Mouse (Mus musculus) hindbrain, embryonic 16.5 days (tissue): ENCODE measurements around the gene Pank1. TPM values are rescaled to one million over a fixed set of nuclear protein-coding genes. Genes with fewer than 3 reads are reported as not detected.

Experiments
- ATAC-seq: fragments of 200-750 bp; cut with Nextera tagmentation; 2 replicates; pipeline ENCODE4 v1.8.0; 2017; ENCODE audit warnings: moderate TSS enrichment, moderate library complexity
- H3K27ac ChIP-seq: fragments of 300-500 bp; sonication (generic); 2 replicates; pipeline ENCODE4 v1.5.1; 2014; ENCODE audit warnings: low read depth, mild to moderate bottlenecking, control low read depth, low read length, moderate library complexity
- H3K27me3 ChIP-seq: fragments of 300-500 bp; sonication (generic); replicated peaks from 2 replicates; pipeline ENCODE4 v1.6.1; 2014; ENCODE audit warnings: low read length; ENCODE audit not compliant: control insufficient read depth, insufficient read depth
- H3K36me3 ChIP-seq: fragments of 300-500 bp; sonication (generic); 2 replicates; pipeline ENCODE4 v1.6.1; 2014; ENCODE audit warnings: mild to moderate bottlenecking, low read length, moderate library complexity, mixed read lengths; ENCODE audit not compliant: control insufficient read depth, insufficient read depth
- H3K4me1 ChIP-seq: fragments of 300-500 bp; sonication (generic); 2 replicates; pipeline ENCODE4 v1.6.1; 2014; ENCODE audit warnings: low read depth, low read length; ENCODE audit not compliant: control insufficient read depth, insufficient read depth
- H3K4me2 ChIP-seq: fragments of 300-500 bp; sonication (generic); 2 replicates; pipeline ENCODE4 v1.6.1; 2014; ENCODE audit warnings: mild to moderate bottlenecking, low read length, control low read depth, moderate library complexity
- H3K4me3 ChIP-seq: fragments of 300-500 bp; sonication (generic); 2 replicates; pipeline ENCODE4 v1.5.1; 2014; ENCODE audit warnings: mild to moderate bottlenecking, low read length, control low read depth, moderate library complexity
- H3K9ac ChIP-seq: fragments of 300-500 bp; sonication (generic); 2 replicates; pipeline ENCODE4 v1.6.1; 2014; ENCODE audit warnings: low read depth, mild to moderate bottlenecking, control low read depth, low read length, moderate library complexity
- H3K9me3 ChIP-seq: fragments of 300-500 bp; sonication (generic); 2 replicates; pipeline ENCODE4 v1.6.1; 2014; ENCODE audit warnings: mild to moderate bottlenecking, low read length, moderate library complexity; ENCODE audit not compliant: control insufficient read depth
- WGBS: fragments of 180-500 bp; shearing (Covaris S2); extraction: QIAGEN DNeasy Blood & Tissue Kit; methylation state at CpG from one replicate; pipeline ENCODE4 v1.1.7; 2014; 5-methylcytosine and 5-hydroxymethylcytosine counted together
- polyA plus RNA-seq: library from polyadenylated mRNA; unstranded; fragments of >200 nt; fragmentation: Nextera tagmentation; extraction: Ambion mirVana; gene quantifications from 2 replicates; pipeline ENCODE4 v1.2.1, GENCODE M21; 2015

Gene Pank1
- polyA plus RNA-seq = 8.5 and 9.3 TPM in 2 replicates

GRCm38 (mm10) chr19:34878603-34879541 is at the start of gene Pank1:
Gene Pank1 (minus strand): TSS chr19:34879455.
- Histone ChIP-seq H3K4me2 (peak within 1 kb of the TSS; percentile 72), H3K9ac (peak within 1 kb of the TSS; percentile 97)

GRCm38 (mm10) chr19:34922603-34922963 is 43.3 kb upstream of the Pank1 start:
- 1% methylated on average over 9 of the region's 9 CpGs for whole genome bisulfite sequencing
- Histone ChIP-seq H3K27me3 (no peaks in the 10 kb centered on the region), H3K4me3 (peak overlapping the region; percentile 82), H3K4me2 (peak overlapping the region; percentile 73), H3K9me3 (no peaks in the 10 kb centered on the region), H3K27ac (no peak overlapping the region), H3K9ac (peak overlapping the region; percentile 66), H3K36me3 (no peaks in the 10 kb centered on the region), H3K4me1 (peaks cover 3% of the 10 kb centered on the region; the same call in 1 of the 2 replicates)
- no peak for ATAC-seq

More at GRCm38 (mm10) chr19:34878603-34879541, at the start of gene Pank1:
- Histone ChIP-seq H3K27ac (peak within 1 kb of the TSS; percentile 98), H3K4me3 (peak within 1 kb of the TSS; percentile 84), H3K27me3 (no peaks in the 10 kb centered on the region), H3K4me1 (peaks cover 14% of the 10 kb centered on the region), H3K9me3 (no peaks in the 10 kb centered on the region), H3K36me3 (no peaks in the 10 kb centered on the region)
- WGBS = under 1% methylated on average over 64 of the region's 96 CpGs
- ATAC-seq = peak; percentile 79

- H3K27me3 ChIP-seq = no peaks in the 10 kb centered on the region
- ATAC-seq = peak; percentile 98
- peaks cover 3% of the 10 kb centered on the region; the same call in 1 of the 2 replicates for H3K4me1 ChIP-seq
- H3K9me3 ChIP-seq = no peaks in the 10 kb centered on the region
- H3K27ac ChIP-seq = peak within 1 kb of the TSS; percentile 82
- H3K4me2 ChIP-seq = peak within 1 kb of the TSS; percentile 73
- whole genome bisulfite sequencing = under 1% methylated on average over 57 of the region's 57 CpGs
- H3K36me3 ChIP-seq = no peaks in the 10 kb centered on the region
- H3K4me3 ChIP-seq = peak within 1 kb of the TSS; percentile 82
- H3K9ac ChIP-seq = peak within 1 kb of the TSS; percentile 66
Observed at GRCm38 (mm10) chr19:34921652-34922602, 42.7 kb upstream of the Pank1 start, which contains the start of gene Kif20b. Gene Kif20b (plus strand): TSS chr19:34922361.

- ATAC-seq = peak; percentile 1; the same call in 1 of the 2 replicates
- WGBS = 22% methylated on average over 7 of the region's 7 CpGs
Observed at GRCm38 (mm10) chr19:34921253-34921651, 42.0 kb upstream of the Pank1 start.

GRCm38 (mm10) chr19:34920531-34920930 is 41.3 kb upstream of the Pank1 start:
- whole genome bisulfite sequencing = 82% methylated on average over 3 of the region's 3 CpGs

More at GRCm38 (mm10) chr19:34921253-34921651, 42.0 kb upstream of the Pank1 start:
- Histone ChIP-seq H3K9ac (no peak overlapping the region; the same call in 1 of the 2 replicates), H3K4me2 (peak overlapping the region; percentile 73), H3K27me3 (no peaks in the 10 kb centered on the region), H3K4me3 (peak overlapping the region; percentile 82), H3K36me3 (no peaks in the 10 kb centered on the region), H3K27ac (peak overlapping the region; percentile 82; the same call in 1 of the 2 replicates), H3K4me1 (peaks cover 3% of the 10 kb centered on the region; the same call in 1 of the 2 replicates), H3K9me3 (no peaks in the 10 kb centered on the region)

GRCm38 (mm10) chr19:34920066-34920465 is 40.8 kb upstream of the Pank1 start:
- Histone ChIP-seq H3K36me3 (no peaks in the 10 kb centered on the region), H3K4me2 (no peak overlapping the region), H3K27ac (no peak overlapping the region), H3K27me3 (no peaks in the 10 kb centered on the region), H3K9ac (no peak overlapping the region), H3K9me3 (no peaks in the 10 kb centered on the region), H3K4me1 (peaks cover 3% of the 10 kb centered on the region; the same call in 1 of the 2 replicates), H3K4me3 (no peak overlapping the region)
- WGBS = 92% methylated on average over 4 of the region's 4 CpGs
- no peak for ATAC-seq

More at GRCm38 (mm10) chr19:34920531-34920930, 41.3 kb upstream of the Pank1 start:
- ATAC-seq = no peak
- Histone ChIP-seq H3K36me3 (no peaks in the 10 kb centered on the region), H3K4me3 (no peak overlapping the region), H3K27ac (no peak overlapping the region), H3K4me1 (peaks cover 3% of the 10 kb centered on the region; the same call in 1 of the 2 replicates), H3K9me3 (no peaks in the 10 kb centered on the region), H3K9ac (no peak overlapping the region), H3K4me2 (no peak overlapping the region), H3K27me3 (no peaks in the 10 kb centered on the region)

- Histone ChIP-seq H3K9ac (no peak overlapping the region), H3K9me3 (no peaks in the 10 kb centered on the region), H3K4me3 (no peak overlapping the region), H3K4me2 (no peak overlapping the region), H3K4me1 (no peaks in the 10 kb centered on the region), H3K27ac (no peak overlapping the region), H3K27me3 (no peaks in the 10 kb centered on the region), H3K36me3 (no peaks in the 10 kb centered on the region)
- ATAC-seq = no peak
Observed at GRCm38 (mm10) chr19:34912366-34912765, 33.1 kb upstream of the Pank1 start.

GRCm38 (mm10) chr19:34906772-34907171 is 27.5 kb upstream of the Pank1 start:
- no peak overlapping the region for H3K27ac ChIP-seq
- H3K9ac ChIP-seq = no peak overlapping the region
- no peaks in the 10 kb centered on the region for H3K36me3 ChIP-seq
- H3K4me2 ChIP-seq = no peak overlapping the region
- H3K27me3 ChIP-seq = no peaks in the 10 kb centered on the region
- ATAC-seq = no peak
- no peak overlapping the region for H3K4me3 ChIP-seq
- 81% methylated on average over 5 of the region's 5 CpGs for WGBS
- H3K9me3 ChIP-seq = no peaks in the 10 kb centered on the region
- no peaks in the 10 kb centered on the region for H3K4me1 ChIP-seq
